Mouse (Mus musculus): ENCODE measurements around the gene Olfr113. TPM values are rescaled to one million over a fixed set of nuclear protein-coding genes. Genes with fewer than 3 reads are reported as not detected.

The Olfr113 gene
- total RNA-seq (2023) = not detected in 4 replicates

DNA sequence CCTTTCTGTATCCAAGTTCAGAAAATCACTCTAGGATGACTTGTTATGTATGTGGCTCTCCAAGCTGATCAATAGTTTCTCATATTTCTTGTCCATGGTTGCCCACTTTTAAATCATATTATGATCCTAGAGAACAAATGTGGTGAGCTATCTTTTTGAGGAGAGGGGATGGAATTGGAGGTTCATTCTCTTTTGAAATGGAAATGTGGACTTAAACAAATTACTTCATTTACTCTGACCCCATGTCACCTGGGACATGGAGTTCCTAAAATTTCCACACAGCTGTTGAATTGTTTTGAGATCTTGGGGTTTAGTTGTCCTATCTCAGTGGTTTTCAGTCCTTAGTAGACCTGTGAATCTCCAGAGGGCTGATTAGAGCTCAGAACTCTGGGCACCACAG, at the start of gene Olfr113:
Gene Olfr113 (minus strand): TSS at position 101 of the 400 bp plus-strand sequence.

GRCm38 (mm10) chr17:37627009-37627408, 49.5 kb upstream of the Olfr113 start, which contains the start of the genes Olfr115 and Olfr116:
Gene Olfr115, minus strand, starts transcription at chr17:37627109.
Gene Olfr116, minus strand, starts transcription at chr17:37627199.

GRCm38 (mm10) chr17:37592643-37593042, 15.2 kb upstream of the Olfr113 start, which contains the start of gene Olfr114:
Gene Olfr114, minus strand, starts transcription at chr17:37592743.

DNA sequence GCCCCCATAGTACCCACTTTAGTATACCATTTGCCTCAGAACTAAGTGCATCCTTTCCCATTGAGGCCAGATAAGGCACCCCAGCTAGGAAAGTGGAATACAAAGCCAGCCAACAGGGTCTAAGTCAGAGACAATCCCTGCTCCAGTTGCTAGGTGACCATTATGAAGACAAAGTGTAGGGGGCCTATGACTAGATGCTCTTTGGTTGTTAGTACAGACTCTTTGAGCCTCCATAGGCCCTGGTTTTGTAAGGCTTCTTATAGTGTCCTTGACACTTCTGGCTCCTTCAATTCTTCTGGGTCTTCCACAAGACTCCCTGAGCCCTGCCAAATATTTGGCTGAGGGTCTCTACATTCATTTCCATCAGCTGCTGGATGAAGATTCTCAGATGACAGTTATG, 8.1 kb downstream of the Olfr113 start, which contains the start of gene Olfr112:
Gene Olfr112 (minus strand): TSS at position 101 of the 400 bp plus-strand sequence.

Other genes starting within 250 kb of the Olfr113 start
- not detected in 4 replicates for gene Olfr103, start 238.0 kb downstream of the Olfr113 start, total RNA-seq (2023)
- not detected in 4 replicates for gene Olfr104-ps, start 218.1 kb downstream of the Olfr113 start, total RNA-seq (2023)
- not detected in 4 replicates for gene Olfr105-ps, start 198.6 kb downstream of the Olfr113 start, total RNA-seq (2023)
- not detected in 4 replicates for gene Olfr106-ps, start 187.3 kb downstream of the Olfr113 start, total RNA-seq (2023)
- gene Olfr107, start 178.4 kb downstream of the Olfr113 start, total RNA-seq (2023) = 0.15 TPM in 1 of 4 replicates, not detected in the others
- gene Olfr108, start 132.2 kb downstream of the Olfr113 start, total RNA-seq (2023) = not detected in 4 replicates
- gene Olfr109, start 118.7 kb downstream of the Olfr113 start, total RNA-seq (2023) = not detected in 4 replicates
- gene H2-M2, start 94.1 kb downstream of the Olfr113 start, total RNA-seq (2023) = not detected in 4 replicates
- gene Olfr110, start 85.2 kb downstream of the Olfr113 start, total RNA-seq (2023) = not detected in 4 replicates
- not detected in 4 replicates for gene Olfr111, start 69.6 kb downstream of the Olfr113 start, total RNA-seq (2023)
- not detected in 4 replicates for gene Olfr112, start 8.2 kb downstream of the Olfr113 start, total RNA-seq (2023)
- not detected in 4 replicates for gene Olfr114, start 15.1 kb upstream of the Olfr113 start, total RNA-seq (2023)
- gene Olfr115, start 49.4 kb upstream of the Olfr113 start, total RNA-seq (2023) = not detected in 4 replicates
- not detected in 4 replicates for gene Olfr116, start 49.5 kb upstream of the Olfr113 start, total RNA-seq (2023)
- gene Olfr117, start 86.1 kb upstream of the Olfr113 start, total RNA-seq (2023) = not detected in 4 replicates
- gene Olfr118, start 89.3 kb upstream of the Olfr113 start, total RNA-seq (2023) = not detected in 4 replicates
- not detected in 4 replicates for gene Olfr119, start 118.9 kb upstream of the Olfr113 start, total RNA-seq (2023)
- gene Olfr120, start 144.1 kb upstream of the Olfr113 start, total RNA-seq (2023) = not detected in 4 replicates
- gene Olfr121, start 171.2 kb upstream of the Olfr113 start, total RNA-seq (2023) = not detected in 4 replicates
- gene Olfr122, start 190.9 kb upstream of the Olfr113 start, total RNA-seq (2023) = not detected in 4 replicates
- not detected in 4 replicates for gene Olfr123, start 215.9 kb upstream of the Olfr113 start, total RNA-seq (2023)
- gene Olfr124, start 222.2 kb upstream of the Olfr113 start, total RNA-seq (2023) = not detected in 4 replicates

All from B cell, adult 62 days (primary cell).